Mouse (Mus musculus) lung, adult 2 months (tissue): Measurements from ENCODE around the gene Arhgef12.

Experiments used
- CTCF ChIP-seq: fragments of 200-500 bp; IDR thresholded peaks from 2 replicates; pipeline ENCODE4 v1.5.1; 2011; ENCODE audit warnings: mild to moderate bottlenecking, low read length, control low read depth; ENCODE audit not compliant: insufficient read depth
- POLR2A ChIP-seq: fragments of 200-500 bp; IDR thresholded peaks from 2 replicates; pipeline ENCODE4 v1.6.1; 2011; ENCODE audit warnings: low read depth, mild to moderate bottlenecking, control low read depth, low read length, borderline replicate concordance; ENCODE audit errors: extremely low read depth

GRCm38 (mm10) chr9:42958401-42958800 is 148.6 kb downstream of the Arhgef12 start:
- TF ChIP-seq CTCF = no peak
- no peak for TF ChIP-seq POLR2A
